Mouse (Mus musculus) kidney, embryonic 15.5 days (tissue): Measurements from ENCODE around the gene Ccdc180. TPM values are rescaled to one million over a fixed set of nuclear protein-coding genes. Genes with fewer than 3 reads are reported as not detected.
A peak's percentile ranks its signal among the peaks of the same experiment; 100 is the strongest.

Experiments used
- ATAC-seq: fragments of 200-750 bp; cut with Nextera tagmentation; replicated peaks from 2 replicates; pipeline ENCODE4 v1.8.0; 2017; ENCODE audit warnings: moderate TSS enrichment; ENCODE audit not compliant: low FRiP score
- H3K27ac ChIP-seq: fragments of 300-500 bp; sonication (generic); 2 replicates; pipeline ENCODE4 v1.5.1; 2015; ENCODE audit warnings: mild to moderate bottlenecking, inconsistent platforms
- H3K27me3 ChIP-seq: fragments of 300-500 bp; sonication (generic); 2 replicates; pipeline ENCODE4 v1.6.1; 2015; ENCODE audit warnings: inconsistent platforms
- H3K36me3 ChIP-seq: fragments of 300-500 bp; sonication (generic); 2 replicates; pipeline ENCODE4 v1.6.1; 2015; ENCODE audit warnings: inconsistent platforms
- H3K4me1 ChIP-seq: fragments of 300-500 bp; sonication (generic); 2 replicates; pipeline ENCODE4 v1.6.1; 2015; ENCODE audit warnings: inconsistent platforms
- H3K4me2 ChIP-seq: fragments of 300-500 bp; sonication (generic); 2 replicates; pipeline ENCODE4 v1.6.1; 2015; ENCODE audit warnings: moderate library complexity, mild to moderate bottlenecking, inconsistent platforms
- H3K4me3 ChIP-seq: fragments of 300-500 bp; sonication (generic); replicated peaks from 2 replicates; pipeline ENCODE4 v1.5.1; 2015; ENCODE audit warnings: mild to moderate bottlenecking, inconsistent platforms
- H3K9ac ChIP-seq: fragments of 300-500 bp; sonication (generic); 2 replicates; pipeline ENCODE4 v1.6.1; 2015; ENCODE audit warnings: mild to moderate bottlenecking, inconsistent platforms
- H3K9me3 ChIP-seq: fragments of 300-500 bp; sonication (generic); replicated peaks from 2 replicates; pipeline ENCODE4 v1.6.1; 2016; ENCODE audit warnings: inconsistent platforms
- WGBS: fragments of 180-500 bp; shearing (Covaris S2); methylation state at CpG from one replicate; pipeline ENCODE4 v1.1.7; 2015; ENCODE audit warnings: mixed read lengths; 5-methylcytosine and 5-hydroxymethylcytosine counted together
- polyA plus RNA-seq: library from polyadenylated mRNA; unstranded; fragments of >200 nt; fragmentation: Nextera tagmentation; extraction: Ambion mirVana; gene quantifications from 2 replicates; pipeline ENCODE4 v1.2.1, GENCODE M21; 2015

Ccdc180 gene
- polyA plus RNA-seq, 1 experiment from 2014 or later, result 0.35 TPM

GRCm38 (mm10) chr4:45917091-45917490, 27.0 kb downstream of the Ccdc180 start:
- WGBS, result 68% methylated on average over 7 of the region's 7 CpGs
- no peaks in the 10 kb centered on the region for H3K9me3 ChIP-seq
- no peak overlapping the region for H3K4me2 ChIP-seq
- H3K36me3 ChIP-seq, result no peaks in the 10 kb centered on the region
- H3K27ac ChIP-seq, result no peak overlapping the region
- H3K4me3 ChIP-seq, result no peak overlapping the region
- peaks cover 10% of the 10 kb centered on the region; the same call in 1 of the 2 replicates for H3K4me1 ChIP-seq
- ATAC-seq, result no peak
- H3K27me3 ChIP-seq, result no peaks in the 10 kb centered on the region
- no peak overlapping the region for H3K9ac ChIP-seq

GRCm38 (mm10) chr4:45921663-45922435, 31.7 kb downstream of the Ccdc180 start:
- H3K4me1 ChIP-seq, result peaks cover 18% of the 10 kb centered on the region; the same call in 1 of the 2 replicates
- 59% methylated on average over 10 of the region's 10 CpGs for WGBS
- H3K27ac ChIP-seq, result no peak overlapping the region

GRCm38 (mm10) chr4:45924011-45924410, 33.9 kb downstream of the Ccdc180 start:
- Histone ChIP-seq H3K4me3 (no peak overlapping the region), H3K4me1 (peaks cover 18% of the 10 kb centered on the region; the same call in 1 of the 2 replicates), H3K9ac (no peak overlapping the region), H3K9me3 (no peaks in the 10 kb centered on the region), H3K4me2 (no peak overlapping the region), H3K27me3 (no peaks in the 10 kb centered on the region), H3K27ac (no peak overlapping the region), H3K36me3 (no peaks in the 10 kb centered on the region)
- WGBS, result 86% methylated on average over 4 of the region's 4 CpGs
- no peak for ATAC-seq

More at GRCm38 (mm10) chr4:45921663-45922435, 31.7 kb downstream of the Ccdc180 start:
- Histone ChIP-seq H3K27me3 (no peaks in the 10 kb centered on the region), H3K9me3 (no peaks in the 10 kb centered on the region), H3K9ac (no peak overlapping the region), H3K36me3 (no peaks in the 10 kb centered on the region), H3K4me2 (no peak overlapping the region), H3K4me3 (no peak overlapping the region)
- peak; percentile 61 for ATAC-seq

- no peak for ATAC-seq
- H3K4me3 ChIP-seq, result no peak overlapping the region
- H3K4me2 ChIP-seq, result no peak overlapping the region
- H3K4me1 ChIP-seq, result no peaks in the 10 kb centered on the region
- WGBS, result 58% methylated on average over 4 of the region's 4 CpGs
- H3K27me3 ChIP-seq, result no peaks in the 10 kb centered on the region
- H3K9ac ChIP-seq, result no peak overlapping the region
- no peak overlapping the region for H3K27ac ChIP-seq
- no peaks in the 10 kb centered on the region for H3K9me3 ChIP-seq
- no peaks in the 10 kb centered on the region for H3K36me3 ChIP-seq
Observed at GRCm38 (mm10) chr4:45928561-45928960, 38.5 kb downstream of the Ccdc180 start.

GRCm38 (mm10) chr4:45941628-45942044, 51.5 kb downstream of the Ccdc180 start:
- H3K4me2 ChIP-seq, result peak overlapping the region; percentile 29; the same call in 1 of the 2 replicates
- no peak overlapping the region for H3K9ac ChIP-seq
- no peaks in the 10 kb centered on the region for H3K27me3 ChIP-seq
- peak; percentile 58; the same call in 1 of the 2 replicates for ATAC-seq
- H3K27ac ChIP-seq, result no peak overlapping the region
- no peaks in the 10 kb centered on the region for H3K9me3 ChIP-seq
- no peak overlapping the region for H3K4me3 ChIP-seq
- WGBS, result 34% methylated on average over 13 of the region's 13 CpGs
- H3K4me1 ChIP-seq, result no peaks in the 10 kb centered on the region
- H3K36me3 ChIP-seq, result no peaks in the 10 kb centered on the region

- Histone ChIP-seq H3K36me3 (no peaks in the 10 kb centered on the region), H3K4me1 (peaks cover 14% of the 10 kb centered on the region; the same call in 1 of the 2 replicates), H3K27ac (no peak overlapping the region), H3K4me2 (no peak overlapping the region), H3K27me3 (no peaks in the 10 kb centered on the region), H3K9ac (no peak overlapping the region), H3K4me3 (no peak overlapping the region), H3K9me3 (no peaks in the 10 kb centered on the region)
- ATAC-seq, result no peak
- 70% methylated on average over 8 of the region's 8 CpGs for WGBS
Observed at GRCm38 (mm10) chr4:45947729-45948128, 57.6 kb downstream of the Ccdc180 start.

GRCm38 (mm10) chr4:45949109-45949848, 59.2 kb downstream of the Ccdc180 start:
- Histone ChIP-seq H3K4me3 (no peak overlapping the region), H3K9ac (no peak overlapping the region), H3K4me2 (no peak overlapping the region), H3K27me3 (no peaks in the 10 kb centered on the region), H3K27ac (no peak overlapping the region), H3K9me3 (no peaks in the 10 kb centered on the region), H3K4me1 (peaks cover 14% of the 10 kb centered on the region; the same call in 1 of the 2 replicates), H3K36me3 (no peaks in the 10 kb centered on the region)
- ATAC-seq, result peak; percentile 33; the same call in 1 of the 2 replicates
- 81% methylated on average over 7 of the region's 7 CpGs for WGBS

GRCm38 (mm10) chr4:45951830-45952229, 61.7 kb downstream of the Ccdc180 start:
- H3K4me3 ChIP-seq, result no peak overlapping the region
- no peaks in the 10 kb centered on the region for H3K9me3 ChIP-seq
- H3K4me2 ChIP-seq, result no peak overlapping the region
- H3K27me3 ChIP-seq, result no peaks in the 10 kb centered on the region
- no peak overlapping the region for H3K9ac ChIP-seq
- no peaks in the 10 kb centered on the region for H3K36me3 ChIP-seq
- WGBS, result 96% methylated on average over 18 of the region's 18 CpGs
- no peak for ATAC-seq
- no peak overlapping the region for H3K27ac ChIP-seq
- H3K4me1 ChIP-seq, result peaks cover 14% of the 10 kb centered on the region; the same call in 1 of the 2 replicates

GRCm38 (mm10) chr4:45953025-45953919, 63.2 kb downstream of the Ccdc180 start:
- H3K36me3 ChIP-seq, result no peaks in the 10 kb centered on the region
- no peak overlapping the region for H3K9ac ChIP-seq
- ATAC-seq, result no peak

GRCm38 (mm10) chr4:45955235-45955634, 65.1 kb downstream of the Ccdc180 start:
- no peak for ATAC-seq
- WGBS, result 91% methylated on average over 4 of the region's 4 CpGs

More at GRCm38 (mm10) chr4:45953025-45953919, 63.2 kb downstream of the Ccdc180 start:
- H3K4me2 ChIP-seq, result no peak overlapping the region
- H3K27ac ChIP-seq, result no peak overlapping the region
- H3K4me3 ChIP-seq, result no peak overlapping the region
- no peaks in the 10 kb centered on the region for H3K9me3 ChIP-seq
- H3K27me3 ChIP-seq, result no peaks in the 10 kb centered on the region
- WGBS, result 90% methylated on average over 23 of the region's 23 CpGs
- H3K4me1 ChIP-seq, result peaks cover 13% of the 10 kb centered on the region; the same call in 1 of the 2 replicates

GRCm38 (mm10) chr4:45956131-45956530, 66.0 kb downstream of the Ccdc180 start:
- Histone ChIP-seq H3K27me3 (no peaks in the 10 kb centered on the region), H3K9ac (no peak overlapping the region), H3K4me3 (no peak overlapping the region), H3K9me3 (no peaks in the 10 kb centered on the region), H3K4me1 (no peaks in the 10 kb centered on the region), H3K27ac (no peak overlapping the region), H3K36me3 (no peaks in the 10 kb centered on the region), H3K4me2 (no peak overlapping the region)
- ATAC-seq, result no peak
- WGBS, result 94% methylated on average over 8 of the region's 8 CpGs

More at GRCm38 (mm10) chr4:45955235-45955634, 65.1 kb downstream of the Ccdc180 start:
- no peaks in the 10 kb centered on the region for H3K4me1 ChIP-seq
- H3K36me3 ChIP-seq, result no peaks in the 10 kb centered on the region
- H3K9me3 ChIP-seq, result no peaks in the 10 kb centered on the region
- H3K27me3 ChIP-seq, result no peaks in the 10 kb centered on the region
- H3K27ac ChIP-seq, result no peak overlapping the region
- H3K4me3 ChIP-seq, result no peak overlapping the region
- H3K4me2 ChIP-seq, result no peak overlapping the region
- H3K9ac ChIP-seq, result no peak overlapping the region
